ENCODE assay signal across 20 mouse cellular contexts in the genomic region with DNA sequence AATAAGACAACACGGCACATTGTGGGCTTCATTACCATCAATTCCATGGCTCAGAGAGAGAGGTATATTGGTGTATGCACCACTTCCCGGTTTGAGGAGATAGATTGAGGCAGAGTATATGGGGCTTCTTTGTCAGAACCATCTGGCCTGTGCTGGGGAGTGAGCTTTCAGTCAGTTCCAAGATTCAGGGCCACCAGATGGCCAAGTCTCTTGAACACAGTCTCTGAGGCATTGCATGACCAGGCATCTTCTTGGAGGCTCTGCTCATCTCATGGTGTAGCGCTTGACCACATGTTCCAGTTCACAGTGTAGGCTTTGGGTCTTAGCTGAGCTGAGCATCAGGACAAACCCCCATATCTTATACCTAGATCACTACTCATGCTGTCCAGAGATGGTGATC. TPM values are rescaled to one million over a fixed set of nuclear protein-coding genes. Genes with fewer than 3 reads are reported as not detected.
"Had no signal": no experiment of that assay in that cellular context is flagged by ENCODE, and none has a peak within 500 bp of the region (broad histone marks: within the 10 kb centered on the region; RNA-seq: fewer than 3 reads in every experiment).

No protein-coding gene starts in this region.

- H3K27ac ChIP-seq: lung, embryonic 15.5 days; macrophage; midbrain, embryonic 13.5 days; midbrain, embryonic 15.5 days; neural tube, embryonic 12.5 days; stomach, embryonic 15.5 days; stomach, postnatal 0 days had no signal

- H3K9ac ChIP-seq: liver, postnatal 0 days; lung, embryonic 15.5 days; midbrain, embryonic 13.5 days; midbrain, embryonic 15.5 days; neural tube, embryonic 12.5 days; stomach, embryonic 15.5 days had no signal

- H3K9me3 ChIP-seq: lung, embryonic 15.5 days; midbrain, embryonic 13.5 days; midbrain, embryonic 15.5 days; neural tube, embryonic 12.5 days; stomach, embryonic 15.5 days had no signal

- ATAC-seq: liver, postnatal 0 days; lung, postnatal 0 days; midbrain, embryonic 13.5 days; midbrain, embryonic 15.5 days had no signal

- H3K36me3 ChIP-seq: lung, embryonic 15.5 days; midbrain, embryonic 13.5 days; midbrain, embryonic 15.5 days; neural tube, embryonic 12.5 days; stomach, embryonic 15.5 days had no signal

- H3K4me1 ChIP-seq: lung, embryonic 15.5 days; megakaryocyte, embryonic 14.5 days; midbrain, embryonic 13.5 days; midbrain, embryonic 15.5 days; neural tube, embryonic 12.5 days; stomach, embryonic 15.5 days had no signal

- H3K4me3 ChIP-seq: lung, embryonic 15.5 days; megakaryocyte, embryonic 14.5 days; midbrain, embryonic 13.5 days; midbrain, embryonic 15.5 days; neural tube, embryonic 12.5 days; stomach, embryonic 15.5 days had no signal

- DNase-seq: liver, postnatal 0 days; lung, adult 2 months; lung, postnatal 14 days; lung, postnatal 36 days; right cerebral cortex, postnatal 25 days; thymus, adult 18-20 months; thymus, postnatal 25 days; thymus, postnatal 4 days had no signal

- H3K27me3 ChIP-seq: lung, embryonic 15.5 days; megakaryocyte, embryonic 14.5 days; midbrain, embryonic 13.5 days; midbrain, embryonic 15.5 days; neural tube, embryonic 12.5 days; stomach, embryonic 15.5 days had no signal

- H3K4me2 ChIP-seq: lung, embryonic 15.5 days; midbrain, embryonic 11.5 days; midbrain, embryonic 13.5 days; midbrain, embryonic 15.5 days; neural tube, embryonic 12.5 days; stomach, embryonic 15.5 days had no signal

RNA-seq across cellular contexts. Expression of a gene that starts 28.8 kb away (rescaled TPM):
- total RNA-seq: monocyte, adult 5-6 weeks; neutrophil, adult 5-6 weeks had no signal
- polyA plus RNA-seq: liver, postnatal 0 days; macrophage had no signal
